Mouse (Mus musculus) hindbrain, embryonic 12.5 days (tissue): ENCODE data around the gene Mrm1. TPM values are rescaled to one million over a fixed set of nuclear protein-coding genes. Genes with fewer than 3 reads are reported as not detected.
"Not testable (repeated sequence)": the region's sequence is repeated elsewhere in the genome, so short reads cannot be mapped to it uniquely, and the experiment has no call there.

Experiments
- ATAC-seq: fragments of 200-750 bp; cut with Nextera tagmentation; 2 replicates; pipeline ENCODE4 v1.8.0; 2017; ENCODE audit warnings: moderate TSS enrichment; ENCODE audit not compliant: low FRiP score
- H3K27ac ChIP-seq: fragments of 300-500 bp; sonication (generic); 2 replicates; pipeline ENCODE4 v1.5.1; 2016; ENCODE audit warnings: mild to moderate bottlenecking
- H3K27me3 ChIP-seq: fragments of 300-500 bp; sonication (generic); 2 replicates; pipeline ENCODE4 v1.6.1; 2016; ENCODE audit warnings: mild to moderate bottlenecking
- H3K36me3 ChIP-seq: fragments of 300-500 bp; sonication (generic); 2 replicates; pipeline ENCODE4 v1.6.1; 2016; ENCODE audit warnings: mild to moderate bottlenecking
- H3K4me1 ChIP-seq: fragments of 300-500 bp; sonication (generic); 2 replicates; pipeline ENCODE4 v1.6.1; 2016
- H3K4me2 ChIP-seq: fragments of 300-500 bp; sonication (generic); replicated peaks from 2 replicates; pipeline ENCODE4 v1.6.1; 2016; ENCODE audit warnings: mild to moderate bottlenecking
- H3K4me3 ChIP-seq: fragments of 300-500 bp; sonication (generic); 2 replicates; pipeline ENCODE4 v1.5.1; 2016; ENCODE audit warnings: mild to moderate bottlenecking
- H3K9ac ChIP-seq: fragments of 300-500 bp; sonication (generic); 2 replicates; pipeline ENCODE4 v1.6.1; 2016; ENCODE audit warnings: mild to moderate bottlenecking, moderate library complexity
- H3K9me3 ChIP-seq: fragments of 300-500 bp; sonication (generic); replicated peaks from 2 replicates; pipeline ENCODE4 v1.6.1; 2016; ENCODE audit warnings: mild to moderate bottlenecking
- WGBS: fragments of 180-500 bp; shearing (Covaris S2); methylation state at CpG from one replicate; pipeline ENCODE4 v1.1.7; 2016; 5-methylcytosine and 5-hydroxymethylcytosine counted together
- polyA plus RNA-seq: library from polyadenylated mRNA; unstranded; fragments of >200 nt; fragmentation: Nextera tagmentation; extraction: Ambion mirVana; gene quantifications from 2 replicates; pipeline ENCODE4 v1.2.1, GENCODE M21; 2016

Mrm1 gene
- 7.9 and 11.0 TPM in 2 replicates for polyA plus RNA-seq

- peak within 1 kb of the TSS; percentile 71 for H3K4me3 ChIP-seq
- peaks cover 4% of the 10 kb centered on the region for H3K4me1 ChIP-seq
- ATAC-seq, result peak; percentile 79
- no peaks in the 10 kb centered on the region for H3K9me3 ChIP-seq
- WGBS, result under 1% methylated on average over 54 of the region's 55 CpGs
- H3K27ac ChIP-seq, result peak within 1 kb of the TSS; percentile 62; the same call in 1 of the 2 replicates
- peak within 1 kb of the TSS; percentile 62 for H3K9ac ChIP-seq
- no peaks in the 10 kb centered on the region for H3K27me3 ChIP-seq
- peak within 1 kb of the TSS; percentile 99 for H3K4me2 ChIP-seq
- H3K36me3 ChIP-seq, result no peaks in the 10 kb centered on the region
Measured at GRCm38 (mm10) chr11:84818961-84819692, at the start of gene Mrm1. Gene Mrm1, minus strand, starts transcription at chr11:84819515.

- Histone ChIP-seq H3K36me3 (no peaks in the 10 kb centered on the region), H3K27me3 (no peaks in the 10 kb centered on the region), H3K4me1 (peaks cover 16% of the 10 kb centered on the region), H3K27ac (peak overlapping the region; percentile 99; the same call in 1 of the 2 replicates), H3K4me3 (peak overlapping the region; percentile 91), H3K9me3 (no peaks in the 10 kb centered on the region), H3K4me2 (peak overlapping the region; percentile 74), H3K9ac (peak overlapping the region; percentile 95)
- WGBS, result 20% methylated on average over 7 of the region's 7 CpGs
- ATAC-seq, result no peak
Measured at GRCm38 (mm10) chr11:84868786-84869259, 49.5 kb upstream of the Mrm1 start.

DNA sequence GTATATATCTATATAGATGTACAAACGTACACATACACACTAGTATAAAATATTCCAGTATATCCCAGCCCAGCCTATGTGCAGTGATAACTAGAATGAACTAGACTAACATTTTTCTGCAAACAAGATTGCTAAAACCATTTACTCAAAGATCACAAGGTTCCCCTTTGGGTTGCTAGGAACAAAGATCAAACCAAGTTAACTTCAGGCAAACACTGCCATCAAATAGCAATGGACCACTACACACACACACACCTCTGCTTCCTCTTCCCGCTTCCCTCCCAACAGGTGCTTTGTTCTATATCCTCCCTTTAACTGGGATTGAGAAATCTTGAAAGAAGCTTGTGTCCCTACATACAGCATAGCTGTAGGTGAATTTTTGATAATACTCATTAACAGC lies 48.3 kb upstream of the Mrm1 start:
- H3K36me3 ChIP-seq, result no peaks in the 10 kb centered on the region
- no peak for ATAC-seq
- no peak overlapping the region for H3K4me3 ChIP-seq
- no peak overlapping the region for H3K9ac ChIP-seq
- H3K4me2 ChIP-seq, result no peak overlapping the region
- peaks cover 16% of the 10 kb centered on the region for H3K4me1 ChIP-seq
- H3K27ac ChIP-seq, result no peak overlapping the region
- no peaks in the 10 kb centered on the region for H3K9me3 ChIP-seq
- 91% methylated on average over 2 of the region's 2 CpGs for WGBS
- H3K27me3 ChIP-seq, result no peaks in the 10 kb centered on the region

GRCm38 (mm10) chr11:84865268-84865667 lies 46.0 kb upstream of the Mrm1 start:
- H3K4me3 ChIP-seq, result no peak overlapping the region
- no peak overlapping the region for H3K4me2 ChIP-seq
- H3K27ac ChIP-seq, result no peak overlapping the region
- H3K9ac ChIP-seq, result no peak overlapping the region
- peaks cover 4% of the 10 kb centered on the region; the same call in 1 of the 2 replicates for H3K36me3 ChIP-seq
- H3K4me1 ChIP-seq, result peaks cover 15% of the 10 kb centered on the region
- no peaks in the 10 kb centered on the region for H3K27me3 ChIP-seq
- no peak for ATAC-seq
- 76% methylated on average over 2 of the region's 2 CpGs for WGBS
- H3K9me3 ChIP-seq, result no peaks in the 10 kb centered on the region

GRCm38 (mm10) chr11:84855285-84855684 lies 36.0 kb upstream of the Mrm1 start:
- Histone ChIP-seq H3K4me2 (no peak overlapping the region), H3K27me3 (no peaks in the 10 kb centered on the region), H3K4me1 (no peaks in the 10 kb centered on the region), H3K9me3 (no peaks in the 10 kb centered on the region), H3K36me3 (peaks cover 56% of the 10 kb centered on the region), H3K27ac (no peak overlapping the region), H3K4me3 (no peak overlapping the region), H3K9ac (no peak overlapping the region)
- ATAC-seq, result no peak
- 94% methylated on average over 6 of the region's 6 CpGs for WGBS

- no peak overlapping the region for H3K4me2 ChIP-seq
- H3K36me3 ChIP-seq, result peaks cover 54% of the 10 kb centered on the region
- H3K4me3 ChIP-seq, result no peak overlapping the region
- H3K4me1 ChIP-seq, result no peaks in the 10 kb centered on the region
- 89% methylated on average over 7 of the region's 7 CpGs for WGBS
- no peaks in the 10 kb centered on the region for H3K9me3 ChIP-seq
- no peak overlapping the region for H3K9ac ChIP-seq
- no peak overlapping the region for H3K27ac ChIP-seq
- no peak for ATAC-seq
- H3K27me3 ChIP-seq, result no peaks in the 10 kb centered on the region
Measured at GRCm38 (mm10) chr11:84847475-84848090, 28.3 kb upstream of the Mrm1 start.

DNA sequence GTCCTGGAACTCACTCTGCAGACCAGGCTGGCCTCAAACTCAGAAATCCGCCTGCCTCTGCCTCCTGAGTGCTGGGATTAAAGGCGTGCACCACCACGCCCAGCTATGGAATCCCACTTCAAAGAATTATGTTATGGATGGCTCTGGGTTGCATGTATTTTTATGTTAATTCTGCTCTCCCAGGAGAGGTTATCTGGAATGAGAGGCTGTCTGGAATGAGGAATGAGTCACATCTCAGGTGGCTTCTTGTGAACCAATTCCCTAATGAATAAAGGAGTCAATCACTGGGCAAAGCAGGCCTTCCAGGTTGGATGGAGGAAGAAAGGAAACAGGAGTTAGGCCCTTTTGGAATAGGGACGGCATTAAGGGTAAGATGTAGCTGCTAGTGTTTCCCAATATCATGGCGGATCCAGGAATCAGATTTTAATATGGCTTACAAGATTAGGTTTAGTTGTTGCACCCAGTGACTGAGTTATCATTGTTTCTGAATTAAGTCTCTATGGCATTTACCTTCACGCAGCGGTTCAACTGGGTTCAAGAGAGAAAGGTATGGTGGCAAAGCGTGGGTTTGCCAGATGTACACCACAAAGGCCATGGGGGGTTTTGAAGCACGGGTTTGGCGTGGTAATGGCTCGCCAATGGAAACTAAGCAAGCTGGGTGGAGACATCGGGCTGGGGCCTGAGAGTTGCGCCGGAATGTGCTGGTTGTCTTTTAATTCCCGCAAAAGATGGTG lies 27.6 kb upstream of the Mrm1 start:
- ATAC-seq, result no peak
- Histone ChIP-seq H3K4me2 (no peak overlapping the region), H3K27ac (no peak overlapping the region), H3K27me3 (no peaks in the 10 kb centered on the region), H3K4me3 (no peak overlapping the region), H3K36me3 (peaks cover 49% of the 10 kb centered on the region), H3K9me3 (no peaks in the 10 kb centered on the region), H3K9ac (no peak overlapping the region), H3K4me1 (no peaks in the 10 kb centered on the region)
- WGBS, result 96% methylated on average over 15 of the region's 15 CpGs

DNA sequence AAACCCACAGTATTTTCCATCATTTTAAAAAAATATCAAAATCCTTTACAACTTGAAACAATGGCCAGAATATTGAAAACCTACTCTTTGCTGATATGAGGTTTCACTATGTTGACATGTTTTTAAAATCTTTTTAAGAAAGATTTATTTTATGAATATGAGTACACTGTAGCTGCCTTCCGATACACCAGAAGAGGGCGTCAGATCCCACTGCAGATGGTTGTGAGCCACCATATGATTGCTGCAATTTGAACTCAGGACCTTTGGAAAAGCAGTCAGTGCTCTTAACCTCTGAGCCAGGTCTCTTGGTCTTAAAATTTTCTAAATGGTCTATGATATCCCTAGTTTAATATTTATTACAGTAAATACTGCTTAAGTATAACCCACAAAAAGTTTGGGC lies 20.0 kb upstream of the Mrm1 start:
- Histone ChIP-seq H3K36me3 (peaks cover 64% of the 10 kb centered on the region), H3K9ac (no peak overlapping the region), H3K9me3 (no peaks in the 10 kb centered on the region), H3K4me2 (no peak overlapping the region), H3K4me3 (no peak overlapping the region), H3K4me1 (no peaks in the 10 kb centered on the region), H3K27ac (no peak overlapping the region), H3K27me3 (no peaks in the 10 kb centered on the region)
- WGBS, result 89% methylated on average over 2 of the region's 2 CpGs
- ATAC-seq, result no peak

GRCm38 (mm10) chr11:84829495-84829894 lies 10.2 kb upstream of the Mrm1 start:
- Histone ChIP-seq H3K36me3 (peaks cover 24% of the 10 kb centered on the region), H3K4me1 (peaks cover 10% of the 10 kb centered on the region), H3K4me2 (peak overlapping the region; percentile 95), H3K27ac (peak overlapping the region; percentile 12; the same call in 1 of the 2 replicates), H3K4me3 (peak overlapping the region; percentile 63)
- 81% methylated on average over 11 of the region's 11 CpGs for WGBS
- H3K27me3 ChIP-seq, H3K9me3 ChIP-seq, H3K9ac ChIP-seq, ATAC-seq: not testable (repeated sequence)

GRCm38 (mm10) chr11:84828516-84829399 lies 9.4 kb upstream of the Mrm1 start, which contains the start of gene Dhrs11:
Gene Dhrs11, minus strand, starts transcription at chr11:84828994.
- peak within 1 kb of the TSS; percentile 12; the same call in 1 of the 2 replicates for H3K27ac ChIP-seq

GRCm38 (mm10) chr11:84827901-84828503 lies 8.7 kb upstream of the Mrm1 start:
- WGBS, result 38% methylated on average over 3 of the region's 3 CpGs
- ATAC-seq, result no peak; the same call in 1 of the 2 replicates

More at GRCm38 (mm10) chr11:84828516-84829399, 9.4 kb upstream of the Mrm1 start, which contains the start of gene Dhrs11:
- Histone ChIP-seq H3K4me1 (peaks cover 10% of the 10 kb centered on the region), H3K4me3 (peak within 1 kb of the TSS; percentile 63), H3K36me3 (peaks cover 17% of the 10 kb centered on the region), H3K27me3 (no peaks in the 10 kb centered on the region), H3K9me3 (no peaks in the 10 kb centered on the region), H3K4me2 (peak within 1 kb of the TSS; percentile 95), H3K9ac (peak within 1 kb of the TSS; percentile 69)
- under 1% methylated on average over 62 of the region's 62 CpGs for WGBS
- ATAC-seq, result peak; percentile 91

More at GRCm38 (mm10) chr11:84827901-84828503, 8.7 kb upstream of the Mrm1 start:
- peak overlapping the region; percentile 63 for H3K4me3 ChIP-seq
- peak overlapping the region; percentile 95 for H3K4me2 ChIP-seq
- peaks cover 10% of the 10 kb centered on the region for H3K4me1 ChIP-seq
- H3K27ac ChIP-seq, result no peak overlapping the region
- H3K9me3 ChIP-seq, result no peaks in the 10 kb centered on the region
- H3K9ac ChIP-seq, result peak overlapping the region; percentile 69
- no peaks in the 10 kb centered on the region for H3K27me3 ChIP-seq
- peaks cover 14% of the 10 kb centered on the region; the same call in 1 of the 2 replicates for H3K36me3 ChIP-seq
